Mouse (Mus musculus) urinary bladder, postnatal 36 days (tissue): ENCODE results near the gene Trim33.

Experiments used
- DNase-seq, 2 experiments: peaks; one replicate each; pipeline ENCODE4 v3.0.0; 2022; ENCODE audit warnings: low spot score in 2 of 2, mixed read lengths in 1 of 2

Gene Trim33

GRCm38 (mm10) chr3:103279182-103280149 is at the start of gene Trim33:
TSS of gene Trim33 (plus strand) at chr3:103279293.
- DNase-seq: peak; percentile 82 to 83

GRCm38 (mm10) chr3:103232398-103232797 is 46.7 kb upstream of the Trim33 start:
- DNase-seq: no peak

GRCm38 (mm10) chr3:103241524-103241923 is 37.6 kb upstream of the Trim33 start:
- no peak for DNase-seq

- no peak for DNase-seq
These were observed 36.9 kb upstream of the Trim33 start for GRCm38 (mm10) chr3:103242156-103242555.

GRCm38 (mm10) chr3:103243491-103243890 is 35.6 kb upstream of the Trim33 start:
- no peak for DNase-seq

GRCm38 (mm10) chr3:103246627-103247260 is 32.3 kb upstream of the Trim33 start:
- DNase-seq: no peak

- DNase-seq: peak; percentile 33 to 51
These were observed 22.8 kb upstream of the Trim33 start for GRCm38 (mm10) chr3:103256089-103256819.

- peak; percentile 41 to 54 for DNase-seq
These were observed 16.2 kb upstream of the Trim33 start for GRCm38 (mm10) chr3:103262802-103263417.

- DNase-seq: peak; percentile 23 to 39
These were observed 422 bp upstream of the Trim33 start for GRCm38 (mm10) chr3:103278561-103279181.

- DNase-seq: peak; percentile 18 to 25
These were observed 1.2 kb downstream of the Trim33 start for GRCm38 (mm10) chr3:103280241-103280761.

- DNase-seq: no peak
These were observed 1.8 kb downstream of the Trim33 start for GRCm38 (mm10) chr3:103280875-103281274.

GRCm38 (mm10) chr3:103288761-103289160 is 9.7 kb downstream of the Trim33 start:
- no peak for DNase-seq

- DNase-seq: no peak
These were observed 12.0 kb downstream of the Trim33 start for GRCm38 (mm10) chr3:103291087-103291486.

GRCm38 (mm10) chr3:103305411-103305982 is 26.4 kb downstream of the Trim33 start:
- no peak for DNase-seq

- DNase-seq: no peak
These were observed 30.2 kb downstream of the Trim33 start for GRCm38 (mm10) chr3:103309252-103309651.

GRCm38 (mm10) chr3:103309750-103310149 is 30.7 kb downstream of the Trim33 start:
- DNase-seq: no peak

GRCm38 (mm10) chr3:103314291-103314690 is 35.2 kb downstream of the Trim33 start:
- DNase-seq: no peak

GRCm38 (mm10) chr3:103335371-103335770 is 56.3 kb downstream of the Trim33 start:
- no peak for DNase-seq

- DNase-seq: no peak
These were observed 67.6 kb downstream of the Trim33 start for GRCm38 (mm10) chr3:103346658-103347057.

- no peak for DNase-seq
These were observed 74.4 kb downstream of the Trim33 start for GRCm38 (mm10) chr3:103353518-103353917.

- DNase-seq: no peak
These were observed 74.9 kb downstream of the Trim33 start for GRCm38 (mm10) chr3:103354041-103354440.
